Mouse (Mus musculus) urinary bladder, postnatal 10 days (tissue): Measurements from ENCODE around the gene Heatr9.

Experiments used
- DNase-seq: peaks from one replicate; pipeline ENCODE4 v3.0.0; 2022; ENCODE audit warnings: low spot score

Gene Heatr9

GRCm38 (mm10) chr11:83530360-83530759 is 8.4 kb upstream of the Heatr9 start, which contains the start of gene Ccl5:
Gene Ccl5 (minus strand): TSS chr11:83530518.
- no peak for DNase-seq

DNA sequence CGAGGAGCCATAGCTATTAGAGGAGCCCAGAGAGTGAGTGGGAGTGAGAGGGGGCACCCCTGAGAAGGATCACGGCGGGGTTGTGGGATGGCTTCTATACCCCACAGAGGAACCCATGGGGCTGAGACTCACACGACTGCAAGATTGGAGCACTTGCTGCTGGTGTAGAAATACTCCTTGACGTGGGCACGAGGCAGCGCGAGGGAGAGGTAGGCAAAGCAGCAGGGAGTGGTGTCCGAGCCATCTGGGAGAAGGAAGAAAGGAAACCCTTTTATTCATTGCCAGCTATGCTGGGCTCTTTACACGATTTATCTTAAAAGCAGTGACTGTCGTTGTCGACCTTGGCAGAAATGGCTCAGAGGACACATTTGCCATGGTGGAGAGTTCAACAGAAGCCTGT is 7.0 kb upstream of the Heatr9 start:
- no peak for DNase-seq

- DNase-seq, result no peak
Measured at GRCm38 (mm10) chr11:83518371-83518770, 3.6 kb downstream of the Heatr9 start.

DNA sequence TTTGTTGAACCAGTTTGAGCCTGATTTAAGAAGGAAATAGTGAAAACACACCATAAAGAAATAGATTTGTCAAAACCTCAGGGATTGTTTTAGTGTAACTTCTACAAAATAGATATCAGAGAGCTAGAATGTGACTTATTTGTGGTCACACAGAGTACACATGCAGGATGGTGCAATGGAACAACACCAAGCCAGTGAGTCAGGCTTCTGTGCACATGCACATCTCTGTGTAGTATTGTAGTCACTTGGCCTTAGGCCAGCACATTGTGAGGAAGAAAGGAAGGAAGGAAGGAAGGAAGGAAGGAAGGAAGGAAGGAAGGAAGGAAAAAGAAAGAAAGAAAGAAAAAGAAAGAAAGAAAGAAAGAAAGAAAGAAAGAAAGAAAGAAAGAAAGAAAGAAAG is 4.8 kb downstream of the Heatr9 start:
- DNase-seq, result no peak

DNA sequence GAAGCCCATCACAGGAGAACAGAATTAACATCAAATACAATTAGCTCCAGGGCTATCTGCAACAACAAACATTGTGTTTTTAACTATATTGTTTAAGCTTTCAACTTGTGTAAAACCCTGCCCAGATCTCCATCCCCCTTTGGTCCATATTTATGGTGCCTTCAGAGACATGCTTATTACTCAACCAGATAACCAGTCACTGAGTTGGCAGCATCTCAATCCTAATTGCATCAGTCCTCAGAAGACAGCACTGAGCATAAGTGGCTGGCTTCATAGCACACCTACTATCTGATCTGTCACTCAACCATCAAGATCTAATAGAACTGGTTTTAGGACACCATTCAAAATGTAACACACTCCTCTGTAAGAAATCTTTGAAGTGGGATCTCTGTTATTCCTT is 12.5 kb downstream of the Heatr9 start:
- no peak for DNase-seq

DNA sequence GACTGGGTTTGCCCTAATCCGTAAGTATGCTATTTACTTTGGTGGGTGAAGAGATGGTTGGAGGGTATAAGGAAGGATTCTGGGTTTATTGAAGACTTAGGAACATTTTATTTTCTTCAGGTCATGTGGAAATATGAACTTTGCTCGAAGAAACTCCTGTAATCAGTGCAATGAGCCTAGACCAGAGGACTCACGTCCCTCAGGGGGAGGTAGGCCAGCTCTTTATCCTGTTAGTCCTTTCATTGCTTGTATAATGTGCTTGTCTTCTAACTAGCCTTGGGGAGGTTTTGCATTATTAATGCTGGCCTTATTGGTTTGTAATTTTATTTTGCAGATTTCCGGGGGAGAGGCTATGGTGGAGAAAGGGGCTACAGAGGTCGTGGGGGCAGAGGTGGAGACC is 17.7 kb downstream of the Heatr9 start:
- DNase-seq, result no peak

GRCm38 (mm10) chr11:83495571-83495970 is 26.4 kb downstream of the Heatr9 start:
- no peak for DNase-seq

DNA sequence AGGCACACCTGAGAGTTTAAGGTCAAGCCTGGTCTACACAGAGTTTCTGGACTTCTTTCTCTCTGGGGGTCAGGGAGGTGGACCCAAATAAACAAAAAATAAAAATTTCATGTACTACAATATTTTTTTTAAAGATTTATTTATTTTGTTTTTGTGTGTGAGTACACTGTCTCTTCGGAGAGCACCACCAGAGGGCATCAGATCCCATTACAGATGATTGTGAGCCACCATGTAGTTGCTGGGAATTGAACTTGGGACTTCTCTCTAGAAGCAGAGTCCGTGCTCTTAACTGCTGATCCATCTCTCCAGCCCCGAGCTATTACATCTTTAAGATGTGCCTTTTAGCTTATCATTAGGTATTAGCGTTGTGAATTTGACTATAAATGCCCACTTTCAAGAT is 30.5 kb downstream of the Heatr9 start:
- no peak for DNase-seq

DNA sequence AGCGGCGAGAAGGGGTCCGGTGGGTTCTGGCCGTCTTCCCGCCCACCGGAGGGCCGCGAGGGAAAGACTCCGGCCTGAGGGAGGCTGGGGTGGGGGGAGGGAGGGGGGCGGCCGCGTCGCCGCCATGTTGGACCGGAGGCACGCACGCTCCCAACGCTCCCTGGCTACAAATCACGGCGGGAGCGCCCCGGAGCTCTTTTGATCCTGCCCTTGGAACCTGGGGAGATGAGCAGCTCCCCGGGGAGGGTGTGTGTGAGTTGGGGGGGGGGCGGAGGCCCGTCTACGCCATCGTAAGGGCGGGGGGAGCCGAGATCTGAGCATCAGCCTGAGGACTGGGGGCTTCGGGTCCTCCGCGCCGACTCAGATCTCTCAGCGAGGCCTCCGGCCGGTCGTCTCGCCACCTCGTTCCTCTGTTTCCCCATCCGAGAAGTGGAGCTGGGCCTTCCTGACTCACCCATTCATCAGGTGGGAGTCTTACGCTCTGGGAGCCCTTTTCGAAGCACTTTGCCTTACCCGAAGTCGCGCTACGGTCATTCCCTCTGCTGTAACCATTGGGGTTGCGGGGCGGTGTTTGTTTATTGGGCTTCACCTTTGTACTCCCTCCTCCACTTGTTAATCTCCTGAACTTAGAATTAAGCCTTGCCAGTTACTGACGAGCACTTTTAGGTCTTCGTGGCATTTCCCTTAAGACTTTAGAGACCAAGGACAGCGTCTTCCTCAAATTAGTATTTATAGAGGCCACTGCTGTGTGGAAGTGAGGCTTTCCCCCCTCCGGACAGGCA is 48.5 kb downstream of the Heatr9 start:
- no peak for DNase-seq

GRCm38 (mm10) chr11:83472324-83473234 is 49.4 kb downstream of the Heatr9 start, which contains the start of gene Taf15:
Gene Taf15 (plus strand): TSS chr11:83473086.
- peak; percentile 93 for DNase-seq

- no peak for DNase-seq
Measured at GRCm38 (mm10) chr11:83471766-83472165, 50.2 kb downstream of the Heatr9 start.

- DNase-seq, result no peak
Measured at GRCm38 (mm10) chr11:83468765-83469164, 53.2 kb downstream of the Heatr9 start.

DNA sequence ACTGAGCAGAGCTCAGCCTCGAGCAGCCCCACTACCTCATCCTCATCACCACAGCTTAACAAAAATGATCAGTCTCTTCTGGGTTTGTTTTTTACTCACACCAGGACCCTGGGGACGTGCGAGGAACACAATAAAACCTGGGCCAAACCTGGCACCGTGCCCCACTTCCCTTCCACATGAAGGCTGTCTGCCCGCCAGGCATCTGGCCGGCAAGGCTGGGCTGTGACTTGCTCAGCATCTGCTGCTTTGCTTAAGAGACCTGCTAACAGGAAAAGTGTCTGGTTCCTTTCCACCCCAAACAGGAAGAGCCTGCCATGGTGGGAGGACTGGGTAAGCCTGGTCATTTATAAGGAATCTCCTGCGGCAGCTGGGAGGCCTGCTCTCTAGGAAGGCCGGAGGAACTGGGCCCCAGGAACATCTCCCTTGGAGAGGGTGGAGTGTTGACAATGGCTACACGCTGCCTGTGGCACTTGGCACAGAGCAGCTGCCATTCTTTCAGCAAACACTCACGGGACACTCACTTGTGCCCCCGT is 54.8 kb downstream of the Heatr9 start:
- no peak for DNase-seq

DNA sequence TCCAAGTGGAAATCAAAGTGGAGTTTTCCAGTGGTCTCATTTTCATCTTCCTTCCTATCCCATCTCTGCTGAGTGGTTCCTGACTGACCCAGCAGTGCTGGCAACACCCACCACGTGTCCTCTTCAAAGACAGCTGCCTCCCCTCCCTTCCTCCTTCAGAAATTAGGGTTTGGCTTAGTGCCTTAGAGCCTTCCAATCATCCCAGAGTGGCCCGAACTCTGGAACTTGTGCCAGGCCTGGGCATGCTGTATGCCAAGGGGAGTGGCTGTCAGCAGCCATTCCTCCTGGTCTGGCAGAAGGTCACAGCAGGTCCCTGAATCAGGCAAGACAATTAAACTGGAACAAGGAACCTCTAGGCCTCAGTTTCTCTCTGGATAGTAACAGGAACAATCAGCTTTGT is 56.0 kb downstream of the Heatr9 start:
- DNase-seq, result no peak

- DNase-seq, result no peak
Measured at GRCm38 (mm10) chr11:83462711-83463244, 59.2 kb downstream of the Heatr9 start, which contains the start of gene Mmp28. Gene Mmp28 (minus strand): TSS chr11:83463071.
